Mouse (Mus musculus) heart, postnatal 36 days (tissue): ENCODE data around the gene Slco1b2. TPM values are rescaled to one million over a fixed set of nuclear protein-coding genes. Genes with fewer than 3 reads are reported as not detected.
"Not testable (repeated sequence)": the region's sequence is repeated elsewhere in the genome, so short reads cannot be mapped to it uniquely, and the experiment has no call there.

Experiments used
- DNase-seq, 2 experiments: peaks; one replicate each; pipeline ENCODE4 v3.0.0; 2021 to 2022
- intact Hi-C: fragments of 180-260 bp; cut with DNase I; formaldehyde crosslinking; loops from one replicate; pipeline ENCODE4 v1.15.1; 2025
- total RNA-seq, 2 experiments: library from RNA; stranded (reverse); gene quantifications; 2 replicates each; pipeline ENCODE4 v1.2.3; 2021

The Slco1b2 gene
- total RNA-seq: not detected

- no peak for DNase-seq
- intact Hi-C loops: no loop called here
Observed at GRCm38 (mm10) chr6:141629291-141629690, at the start of gene Slco1b2. Gene Slco1b2 (plus strand): TSS chr6:141629518.

- intact Hi-C loops: no loop called here
- no peak for DNase-seq
Observed at GRCm38 (mm10) chr6:141584791-141585403, 44.4 kb upstream of the Slco1b2 start.

GRCm38 (mm10) chr6:141590002-141590401 is 39.3 kb upstream of the Slco1b2 start:
- intact Hi-C loops: no loop called here
- DNase-seq: no peak

DNA sequence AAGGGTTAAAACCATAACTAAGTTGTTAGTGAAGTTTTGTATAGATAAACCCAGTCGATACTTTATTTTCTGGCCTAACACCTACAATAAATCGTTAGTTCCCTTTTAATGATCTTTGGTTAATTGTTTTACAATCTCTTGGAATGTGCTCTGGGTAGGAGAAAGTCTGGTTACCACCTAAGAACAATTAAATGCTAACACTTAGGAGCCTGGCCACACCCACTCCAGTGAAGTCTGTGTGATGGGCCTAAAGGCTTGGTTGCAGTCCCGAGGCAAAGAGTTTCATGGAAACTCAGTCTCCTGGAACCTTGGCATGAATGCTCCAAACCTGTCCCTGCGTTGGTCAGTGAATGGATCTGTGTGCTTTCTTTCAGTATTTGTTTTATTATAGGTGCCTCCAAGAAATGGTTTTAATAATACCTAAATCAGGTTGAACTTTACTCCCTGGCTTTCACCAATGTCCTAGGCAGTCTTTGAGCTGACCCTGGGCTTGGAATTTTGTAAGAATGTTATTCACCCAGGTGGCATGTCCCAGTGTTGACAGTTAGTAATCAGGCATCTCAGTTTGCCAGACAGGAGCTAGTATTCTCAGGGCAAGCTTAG is 38.6 kb upstream of the Slco1b2 start:
- intact Hi-C loops: not testable (repeated sequence)

GRCm38 (mm10) chr6:141596081-141596480 is 33.2 kb upstream of the Slco1b2 start:
- no peak for DNase-seq
- intact Hi-C loops: no loop called here

More for the DNA sequence above, 38.6 kb upstream of the Slco1b2 start:
- not testable (repeated sequence) for DNase-seq

DNA sequence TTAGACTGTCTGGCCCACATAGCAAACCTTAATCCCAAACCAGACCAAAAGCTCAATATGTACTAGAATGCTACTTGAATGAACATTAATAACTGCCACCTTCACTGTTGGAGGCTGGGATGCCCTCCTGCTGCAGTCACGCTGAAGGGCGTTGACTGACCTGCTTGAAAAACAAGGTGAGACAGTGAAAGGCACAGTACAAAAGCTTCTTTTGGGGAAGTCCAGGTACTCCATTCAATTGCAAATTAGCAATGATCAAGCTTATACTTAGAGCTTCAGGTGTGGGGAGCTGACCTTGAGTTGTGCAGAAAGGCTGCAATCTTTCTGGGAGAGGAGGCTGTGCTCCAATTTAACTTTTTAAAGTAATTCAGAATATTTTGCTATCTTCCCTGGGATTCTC is 32.3 kb upstream of the Slco1b2 start:
- DNase-seq: no peak
- intact Hi-C loops: no loop called here

GRCm38 (mm10) chr6:141600940-141601339 is 28.4 kb upstream of the Slco1b2 start:
- intact Hi-C loops: no loop called here
- DNase-seq: no peak

DNA sequence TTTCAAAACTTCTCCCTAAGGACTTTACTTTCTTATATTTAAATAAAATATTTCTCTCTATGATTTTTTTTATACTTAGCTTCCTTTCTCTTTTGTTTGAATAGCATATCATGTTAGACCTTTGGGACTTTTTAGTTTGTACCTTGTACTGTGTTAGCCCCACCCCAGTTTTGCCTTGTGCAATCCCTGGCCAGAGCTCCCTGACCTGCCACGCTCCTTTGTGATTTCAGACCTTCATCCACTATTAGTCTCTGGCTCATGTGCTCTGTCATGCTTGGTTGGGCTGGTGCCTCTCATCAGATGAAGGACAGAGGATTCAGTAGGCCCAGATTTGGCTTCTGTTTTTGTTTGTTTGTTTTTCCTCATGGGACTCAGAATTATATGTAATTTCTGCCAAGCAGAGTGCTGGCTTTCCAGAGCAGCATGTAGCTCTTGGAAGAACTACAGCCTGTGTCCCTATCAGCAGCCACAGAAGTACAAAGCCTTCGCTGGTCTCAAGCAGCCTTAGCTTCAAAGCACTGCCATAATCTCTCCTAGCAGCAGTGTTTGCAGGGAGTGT is 18.5 kb upstream of the Slco1b2 start:
- intact Hi-C loops: no loop called here
- no peak for DNase-seq

DNA sequence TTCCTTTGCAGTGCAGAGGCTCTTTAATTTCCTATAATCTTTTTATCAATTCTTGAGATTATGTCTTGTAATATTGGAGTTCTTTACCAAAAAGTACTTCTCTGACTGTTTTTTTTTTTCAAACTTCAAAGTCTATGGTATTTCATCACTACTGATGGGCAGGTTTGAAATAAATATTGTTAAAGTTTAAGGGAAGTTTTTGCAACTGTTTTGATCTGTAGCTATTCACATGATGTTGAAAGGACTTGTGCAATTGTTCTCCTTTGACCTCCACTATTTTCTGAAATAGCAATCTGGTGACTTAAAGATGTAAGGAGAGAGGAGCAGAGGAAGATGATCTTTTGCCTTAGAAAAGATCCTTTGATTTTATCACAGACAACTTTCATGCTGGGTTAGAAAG is 15.3 kb upstream of the Slco1b2 start:
- no peak for DNase-seq
- intact Hi-C loops: no loop called here

DNA sequence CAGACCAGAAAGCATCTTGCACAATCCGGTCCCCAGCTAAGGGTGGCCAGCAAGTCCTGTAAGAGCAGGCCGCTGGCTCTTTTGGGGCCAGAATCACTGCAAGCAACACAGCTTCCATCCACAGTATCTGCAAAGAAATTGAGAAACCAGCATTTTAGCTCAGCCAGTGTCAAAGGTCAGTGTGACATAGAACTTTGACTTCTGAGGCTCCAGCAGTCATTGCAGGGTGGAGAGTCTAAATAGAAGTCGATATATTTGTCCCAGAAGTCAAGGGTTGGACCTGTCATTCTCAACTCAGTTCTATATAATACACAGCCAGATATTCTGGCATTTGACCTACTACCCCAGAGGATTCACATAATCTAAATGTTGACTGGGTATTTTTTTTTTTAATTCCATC is 14.0 kb upstream of the Slco1b2 start:
- DNase-seq: no peak
- intact Hi-C loops: no loop called here

DNA sequence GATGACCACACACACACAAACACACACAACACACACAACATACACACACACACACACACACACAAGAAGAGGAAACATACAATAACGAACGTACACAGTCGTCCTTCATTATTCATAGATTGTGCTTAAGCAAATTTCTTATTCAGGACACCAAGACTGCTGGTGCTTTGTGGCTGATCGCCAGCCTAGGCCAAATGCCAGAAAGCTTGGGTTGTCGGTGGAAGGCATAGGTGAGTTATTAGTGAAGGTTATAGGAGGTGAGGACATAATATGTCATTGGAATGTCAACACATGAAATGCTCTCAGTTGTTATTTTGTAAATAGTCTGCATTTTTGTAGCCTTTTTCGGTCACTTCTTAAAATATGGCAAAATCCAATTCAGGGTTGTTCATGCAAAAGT is 3.6 kb downstream of the Slco1b2 start:
- peak in 1 of 2 experiments; percentile 4 for DNase-seq

DNA sequence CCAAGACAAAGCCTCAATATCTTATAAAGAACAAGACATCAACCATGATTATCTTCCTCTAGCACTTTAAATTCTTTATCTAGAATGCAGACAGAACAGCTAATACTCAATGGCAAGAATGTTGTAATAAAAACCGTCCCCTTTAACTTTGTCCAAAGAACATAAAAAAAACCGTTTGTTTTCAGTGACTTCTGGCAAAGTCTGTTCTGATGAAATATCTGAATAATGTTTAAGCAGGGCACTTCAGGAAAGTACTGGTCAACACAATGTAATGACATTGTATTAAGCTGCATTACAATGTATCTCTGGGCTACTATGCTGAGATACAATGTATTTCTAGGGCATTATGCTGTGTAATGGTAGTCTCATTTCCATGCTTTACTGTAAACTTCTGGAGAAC is 5.9 kb downstream of the Slco1b2 start:
- DNase-seq: no peak
- intact Hi-C loops: no loop called here

More for the DNA sequence above, 3.6 kb downstream of the Slco1b2 start:
- intact Hi-C loops: no loop called here

GRCm38 (mm10) chr6:141640639-141641038 is 11.3 kb downstream of the Slco1b2 start:
- no peak for DNase-seq
- intact Hi-C loops: no loop called here

DNA sequence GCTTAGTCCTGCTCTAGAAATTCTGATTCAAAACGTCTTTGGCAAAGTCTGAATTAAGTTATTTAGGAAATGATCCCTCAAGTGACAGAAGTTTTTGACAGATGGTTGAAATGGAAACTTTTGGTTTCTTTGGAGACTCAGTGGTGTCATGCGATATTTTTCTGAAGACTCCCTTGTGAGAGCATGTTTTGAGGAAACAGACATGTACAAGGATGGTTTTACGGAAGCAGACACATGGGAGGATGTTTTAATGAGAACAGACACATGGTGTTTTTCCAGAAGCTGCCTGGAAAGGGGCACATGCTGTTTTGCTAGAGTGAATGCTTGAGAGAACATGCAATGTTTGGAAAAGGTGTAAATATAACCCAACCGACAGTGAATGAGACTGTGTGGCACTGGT is 57.7 kb downstream of the Slco1b2 start:
- DNase-seq: no peak
- intact Hi-C loops: no loop called here

- no peak for DNase-seq
- intact Hi-C loops: no loop called here
Observed at GRCm38 (mm10) chr6:141691246-141691645, 61.9 kb downstream of the Slco1b2 start.

Other genes with a start within 250 kb of the Slco1b2 start
- under 1 TPM; 0.44 to 0.62 TPM for gene Slco1c1, start 105.2 kb upstream of the Slco1b2 start, total RNA-seq
- not detected for gene Gm5724, start 144.3 kb downstream of the Slco1b2 start, total RNA-seq
- 1 to 10 TPM; 1.0 to 1.1 TPM for gene Slco1a4, start 226.7 kb downstream of the Slco1b2 start, total RNA-seq